Mouse (Mus musculus) MEL (cell line): ENCODE measurements around the gene Gng7.

ENCODE experiments used
- CTCF ChIP-seq, 3 experiments: IDR thresholded peaks in 2 of 3; conservative IDR thresholded peaks in 1 of 3; 2 replicates each; pipeline ENCODE4 v1.5.1; 2011 to 2012; ENCODE audit warnings: low read length in 3 of 3, low read depth in 2 of 3, mild to moderate bottlenecking in 2 of 3, improper control_type of control experiment in 1 of 3, inconsistent platforms in 1 of 3, mixed read lengths in 1 of 3, moderate library complexity in 1 of 3; ENCODE audit not compliant: control insufficient read depth in 1 of 3, insufficient read depth in 1 of 3, poor library complexity in 1 of 3, severe bottlenecking in 1 of 3
- ELF1 ChIP-seq: IDR thresholded peaks from 2 replicates; pipeline ENCODE4 v1.6.1; 2014; ENCODE audit warnings: low read depth, mild to moderate bottlenecking, inconsistent platforms, low read length, improper control_type of control experiment, moderate library complexity
- EP300 ChIP-seq, 2 experiments: IDR thresholded peaks; 2 replicates each; pipeline ENCODE4 v1.6.1; 2011; ENCODE audit warnings: improper control_type of control experiment in 2 of 2, low read length in 2 of 2, low read depth in 1 of 2, mild to moderate bottlenecking in 1 of 2
- HCFC1 ChIP-seq: IDR thresholded peaks from 2 replicates; pipeline ENCODE4 v1.6.1; 2012; ENCODE audit warnings: low read depth, mild to moderate bottlenecking, inconsistent platforms, low read length, improper control_type of control experiment, moderate library complexity
- MAFK ChIP-seq: IDR thresholded peaks from 2 replicates; pipeline ENCODE4 v1.6.1; 2011; ENCODE audit warnings: low read depth, mild to moderate bottlenecking, low read length, improper control_type of control experiment, borderline replicate concordance
- MAX ChIP-seq: IDR thresholded peaks from 2 replicates; pipeline ENCODE4 v1.6.1; 2011; ENCODE audit warnings: low read length, improper control_type of control experiment
- POLR2A ChIP-seq, 2 experiments: IDR thresholded peaks; 2 replicates each; pipeline ENCODE4 v1.6.1; 2011 to 2012; ENCODE audit warnings: low read length in 2 of 2, mild to moderate bottlenecking in 2 of 2, control low read depth in 1 of 2, improper control_type of control experiment in 1 of 2, low read depth in 1 of 2, moderate library complexity in 1 of 2; ENCODE audit not compliant: control insufficient read depth in 1 of 2, insufficient read depth in 1 of 2, poor library complexity in 1 of 2
- POLR2AphosphoS5 ChIP-seq: IDR thresholded peaks from 2 replicates; pipeline ENCODE4 v1.6.1; 2012; ENCODE audit warnings: low read depth, borderline replicate concordance, mild to moderate bottlenecking, inconsistent platforms, low read length, moderate library complexity, mixed read lengths
- SMC3 ChIP-seq: IDR thresholded peaks from 2 replicates; pipeline ENCODE4 v1.6.1; 2011; ENCODE audit warnings: low read depth, low read length, improper control_type of control experiment
- USF1 ChIP-seq: IDR thresholded peaks from 2 replicates; pipeline ENCODE4 v1.6.1; 2014; ENCODE audit warnings: low read depth, mild to moderate bottlenecking, inconsistent platforms, low read length, improper control_type of control experiment, moderate library complexity
- ZC3H11A ChIP-seq: IDR thresholded peaks from 2 replicates; pipeline ENCODE4 v1.6.1; 2012; ENCODE audit warnings: low read depth, mild to moderate bottlenecking, inconsistent platforms, low read length, improper control_type of control experiment

DNA sequence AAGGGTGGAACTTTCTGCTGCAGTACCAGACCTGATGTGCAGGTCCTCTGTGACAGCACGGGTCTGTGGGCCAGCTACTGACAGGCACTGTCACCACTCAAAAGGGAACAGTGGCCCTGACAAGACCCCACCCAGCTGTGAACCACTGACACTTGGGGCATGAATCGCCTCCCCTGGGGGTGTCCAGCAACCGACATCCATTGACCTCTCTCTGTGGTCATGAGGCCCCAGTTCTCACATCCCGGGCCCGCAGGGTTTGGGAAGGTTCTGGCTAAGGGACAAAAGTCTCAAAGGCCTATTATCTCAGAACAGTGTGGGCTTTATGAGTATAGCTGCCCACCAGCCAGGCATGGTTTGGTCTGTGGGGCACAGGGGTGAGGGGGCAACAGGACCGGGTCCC is 40.4 kb upstream of the Gng7 start:
- TF ChIP-seq USF1 (no peak), CTCF (IDR thresholded peaks at IDR 0.05 in 2 of 3, conservative IDR thresholded peaks at IDR 0.05 in 1 of 3; ENCODE audit: control insufficient read depth in 1 of 3, insufficient read depth in 1 of 3, low read depth in 2 of 3, low read length in 3 of 3, poor library complexity in 1 of 3, severe bottlenecking in 1 of 3) (no peak), ZC3H11A (no peak), POLR2AphosphoS5 (no peak), MAFK (no peak), MAX (no peak), ELF1 (no peak), HCFC1 (no peak), POLR2A (IDR thresholded peaks at IDR 0.05; ENCODE audit: control insufficient read depth in 1 of 2, insufficient read depth in 1 of 2, low read depth in 1 of 2, low read length in 2 of 2, poor library complexity in 1 of 2) (no peak), SMC3 (no peak), EP300 (IDR thresholded peaks at IDR 0.05; ENCODE audit: low read depth in 1 of 2, low read length in 2 of 2) (no peak)
